Mouse (Mus musculus) T-helper 2 cell (primary cell): ENCODE results near the gene Evl.
"Not testable (repeated sequence)": the region's sequence is repeated elsewhere in the genome, so short reads cannot be mapped to it uniquely, and the experiment has no call there.

Source experiments
- in situ Hi-C: fragments of 300-600 bp; cut with MboI, MseI; formaldehyde crosslinking; loops from one replicate; pipeline ENCODE4 v1.15.1; 2025; ENCODE audit warnings: high pct_unique_total_duplicates

Gene Evl

DNA sequence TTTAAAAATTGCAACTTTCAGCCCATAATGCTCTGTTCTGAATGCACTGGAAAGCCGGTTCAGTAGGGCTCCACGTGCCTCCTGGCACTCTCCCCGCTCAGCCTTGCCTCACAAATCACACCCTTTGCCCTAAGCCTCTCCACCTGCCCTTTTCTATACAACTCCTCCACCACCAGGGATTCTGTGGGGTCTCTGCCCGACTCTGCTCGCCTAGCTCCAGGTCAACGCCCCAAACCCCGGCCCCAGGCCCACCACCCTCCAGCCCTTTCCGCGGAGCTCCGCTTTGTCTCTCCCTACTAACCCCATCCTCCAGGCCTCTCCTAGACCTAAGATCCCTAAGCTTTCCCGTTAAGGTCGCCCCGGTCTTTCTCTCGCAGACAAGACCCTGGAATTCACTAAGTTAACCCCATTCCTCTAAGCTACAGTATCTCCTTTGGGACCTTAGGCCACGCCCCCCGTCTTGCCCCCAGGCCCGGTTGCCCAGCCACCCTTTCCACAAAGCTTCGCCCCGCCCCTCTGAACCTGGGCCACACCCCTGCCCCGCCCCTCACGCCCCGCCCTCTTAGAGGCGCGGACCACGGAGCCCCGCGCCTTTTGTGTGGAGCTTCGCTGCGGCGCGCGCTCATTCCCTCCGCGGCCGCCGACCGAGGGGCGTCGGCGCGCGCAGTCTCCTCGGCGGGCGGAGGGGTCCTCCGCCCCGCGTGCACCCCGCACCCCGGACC lies at the start of gene Evl:
TSS of gene Evl (plus strand) at position 601 of the 722 bp plus-strand sequence.
- in situ Hi-C loops: no loop called here

DNA sequence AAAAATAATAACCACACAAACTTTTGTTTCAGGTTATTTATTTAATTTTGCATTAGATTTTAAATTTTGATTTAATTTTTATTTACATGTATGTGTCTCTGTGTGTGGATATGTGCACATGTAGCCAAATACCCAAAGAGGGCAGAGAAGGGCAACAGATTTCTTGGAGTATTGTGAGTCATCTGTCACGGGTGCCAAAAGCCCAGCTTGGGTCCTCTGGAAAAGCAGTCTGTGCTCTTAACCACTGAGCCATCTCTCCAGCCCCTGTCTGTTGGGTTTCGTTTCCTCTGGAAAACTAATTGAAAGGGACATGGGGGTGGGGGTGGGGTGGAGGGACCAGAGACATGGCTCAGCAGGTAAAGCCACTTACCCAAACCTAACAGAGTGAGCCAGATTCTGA lies 48.7 kb upstream of the Evl start:
- in situ Hi-C loops: no loop called here

DNA sequence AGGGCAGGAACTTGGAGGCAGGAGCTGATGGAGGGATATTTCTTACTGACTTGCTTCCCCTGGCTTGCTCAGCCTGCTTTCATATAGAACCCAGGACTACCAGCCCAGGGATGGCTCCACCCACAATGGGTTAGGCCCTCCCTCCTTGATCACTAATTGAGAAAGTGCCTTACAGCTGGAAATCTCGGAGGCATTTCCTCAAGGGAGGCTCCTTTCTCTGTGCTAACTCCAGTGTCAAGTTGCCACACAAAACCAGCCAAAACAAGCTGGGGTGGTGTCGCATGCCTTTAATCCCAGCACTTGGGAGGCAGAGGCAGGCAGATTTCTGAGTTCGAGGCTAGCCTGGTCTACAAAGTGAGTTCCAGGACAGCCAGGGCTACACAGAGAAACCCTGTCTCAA lies 47.5 kb upstream of the Evl start:
- in situ Hi-C loops: not testable (repeated sequence)

DNA sequence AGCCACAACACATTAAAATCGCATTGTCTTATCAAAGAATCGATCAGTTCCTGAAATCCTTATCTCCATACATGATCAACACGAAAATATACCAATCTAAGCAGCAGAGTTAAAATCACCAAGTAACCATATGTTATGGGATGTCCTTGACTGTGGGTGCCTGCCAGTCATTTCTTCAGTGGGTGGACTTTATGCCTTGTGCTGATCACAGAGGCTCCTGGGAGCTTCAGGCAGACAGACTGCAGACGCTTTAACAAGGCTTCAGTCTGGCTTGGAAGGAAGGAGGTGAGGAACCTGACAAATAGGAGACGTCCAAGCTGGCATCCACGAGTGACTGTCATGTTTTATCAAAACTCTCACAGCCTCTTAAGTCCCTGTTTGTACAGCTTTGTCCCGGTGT lies 43.9 kb upstream of the Evl start:
- in situ Hi-C loops: no loop called here

DNA sequence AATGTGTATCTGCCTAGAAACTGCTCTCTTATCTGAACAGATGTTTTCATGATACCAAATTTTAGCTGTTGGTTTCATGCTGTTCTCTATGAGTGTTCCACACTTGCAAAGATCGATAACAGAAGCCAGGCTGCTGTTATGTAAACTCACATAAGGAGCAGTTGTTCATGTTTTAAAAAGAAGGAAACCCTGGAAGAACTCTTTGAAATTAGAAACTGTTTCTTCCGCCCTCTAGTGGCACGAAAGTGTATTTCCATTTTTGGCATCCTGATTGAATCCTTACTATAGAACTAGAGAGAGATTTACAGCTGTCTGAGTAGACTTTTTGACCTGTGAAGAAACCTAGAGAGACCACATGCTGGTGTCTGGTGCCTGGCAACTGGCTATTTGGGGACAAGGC lies 43.5 kb upstream of the Evl start:
- in situ Hi-C loops: no loop called here

DNA sequence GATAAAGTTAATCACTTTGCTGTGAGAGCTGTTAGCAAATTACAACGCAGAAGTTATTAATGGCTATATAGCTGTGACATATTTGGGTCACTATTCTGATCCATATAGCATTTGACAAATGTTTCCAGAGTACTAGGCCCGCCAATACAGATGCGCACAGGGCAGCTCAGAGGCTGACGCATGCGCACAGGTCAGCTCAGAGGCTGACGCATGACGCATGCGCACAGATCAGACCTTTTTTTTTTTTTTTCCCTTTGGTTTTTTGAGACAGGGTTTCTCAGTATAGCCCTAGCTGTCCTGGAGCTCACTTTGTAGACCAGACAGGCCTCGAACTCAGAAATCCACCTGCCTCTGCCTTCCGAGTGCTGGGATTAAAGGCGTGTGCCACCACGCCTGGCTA lies 39.1 kb upstream of the Evl start:
- in situ Hi-C loops: no loop called here

DNA sequence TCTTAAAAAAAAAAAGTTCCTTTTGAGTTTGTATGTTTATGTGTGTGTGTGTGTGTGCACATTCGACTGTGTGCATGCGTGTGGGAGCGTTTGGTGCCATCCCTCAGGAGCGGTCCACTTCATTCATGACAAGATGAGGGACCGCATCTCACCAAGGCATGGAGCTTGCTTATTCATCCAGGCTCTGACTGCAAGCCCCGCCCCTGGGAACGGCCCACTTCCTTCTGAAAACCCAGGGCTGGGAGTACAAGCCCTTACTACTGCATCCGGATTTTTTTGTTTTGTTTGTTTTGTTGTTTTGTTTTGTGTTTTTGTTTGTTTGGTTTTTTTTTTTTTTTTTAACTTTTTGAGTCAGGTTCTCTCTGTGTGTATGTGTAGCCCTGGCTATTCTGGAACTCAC lies 35.1 kb upstream of the Evl start:
- in situ Hi-C loops: no loop called here

DNA sequence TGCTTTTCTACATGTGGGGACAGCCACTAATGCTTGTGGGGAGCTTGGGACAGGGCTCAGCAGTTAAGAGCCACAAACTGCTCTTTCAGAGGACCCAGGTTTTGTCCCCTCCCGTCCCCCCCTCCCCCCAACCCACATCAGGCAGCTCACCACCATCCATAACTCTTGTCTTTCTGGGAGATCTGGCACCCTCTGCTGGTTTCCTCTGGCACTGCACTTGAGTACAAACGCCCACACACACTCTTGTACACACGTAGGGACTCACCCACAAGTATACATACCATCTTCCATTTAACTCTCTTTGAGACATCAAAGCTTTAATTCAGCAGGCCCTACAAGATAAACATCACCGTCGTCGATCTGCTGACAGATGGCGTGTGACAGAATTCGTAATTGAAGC lies 25.3 kb upstream of the Evl start:
- in situ Hi-C loops: no loop called here

DNA sequence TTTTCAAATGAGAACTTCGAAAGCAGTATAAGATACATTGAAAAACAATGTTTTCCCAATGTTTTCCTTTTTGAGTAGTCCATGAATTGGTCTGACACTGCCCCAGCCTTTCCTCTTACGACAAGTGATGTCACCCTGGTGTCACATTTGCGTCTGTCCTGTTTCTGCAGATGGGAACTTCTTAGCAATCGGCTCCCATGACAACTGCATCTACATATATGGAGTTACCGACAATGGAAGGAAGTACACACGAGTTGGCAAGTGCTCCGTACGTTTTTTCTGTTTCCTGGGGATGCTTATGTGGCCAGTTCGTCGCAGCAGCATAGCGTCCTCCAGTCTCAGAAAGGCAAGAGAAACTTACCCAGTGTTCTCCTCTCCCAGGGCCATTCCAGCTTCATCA lies 20.0 kb upstream of the Evl start:
- in situ Hi-C loops: no loop called here

DNA sequence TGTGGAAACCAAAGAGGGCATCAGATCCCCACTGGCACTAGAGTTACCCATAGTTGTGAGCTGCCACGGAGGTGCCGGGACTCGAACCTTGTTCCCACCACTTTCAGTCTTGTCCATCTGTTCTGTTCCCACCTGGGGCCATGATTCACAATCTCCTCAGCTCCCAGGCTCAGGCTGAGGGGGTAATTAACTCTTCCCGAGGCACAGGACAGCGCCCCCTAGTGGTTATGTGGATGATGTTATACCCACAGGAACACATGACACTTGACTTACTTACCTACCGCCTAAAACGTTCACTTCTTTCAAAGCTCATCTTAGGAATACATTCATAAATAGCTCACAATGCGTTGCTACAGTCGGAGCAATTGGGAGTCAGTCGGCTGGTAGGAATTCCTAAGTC lies 18.1 kb upstream of the Evl start:
- in situ Hi-C loops: no loop called here

DNA sequence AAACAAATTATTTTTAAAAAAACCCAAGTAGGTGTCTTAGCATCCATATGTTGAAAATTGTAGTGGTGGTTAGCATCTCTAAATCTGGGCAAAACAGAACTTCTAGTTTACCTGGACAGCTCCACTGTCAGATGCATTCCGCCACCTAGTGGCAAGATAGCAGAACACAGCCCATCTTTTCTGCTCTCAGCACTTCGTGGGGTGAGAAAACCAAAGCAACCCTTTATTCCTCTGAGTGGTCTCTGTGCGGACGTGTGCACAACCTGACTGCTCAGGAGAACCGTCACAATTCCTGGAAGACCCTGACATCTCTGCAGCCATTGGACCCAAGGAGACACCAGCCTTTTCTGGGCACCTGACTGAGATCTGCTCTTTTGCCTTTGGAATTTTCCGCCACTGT lies 13.4 kb upstream of the Evl start:
- in situ Hi-C loops: no loop called here

DNA sequence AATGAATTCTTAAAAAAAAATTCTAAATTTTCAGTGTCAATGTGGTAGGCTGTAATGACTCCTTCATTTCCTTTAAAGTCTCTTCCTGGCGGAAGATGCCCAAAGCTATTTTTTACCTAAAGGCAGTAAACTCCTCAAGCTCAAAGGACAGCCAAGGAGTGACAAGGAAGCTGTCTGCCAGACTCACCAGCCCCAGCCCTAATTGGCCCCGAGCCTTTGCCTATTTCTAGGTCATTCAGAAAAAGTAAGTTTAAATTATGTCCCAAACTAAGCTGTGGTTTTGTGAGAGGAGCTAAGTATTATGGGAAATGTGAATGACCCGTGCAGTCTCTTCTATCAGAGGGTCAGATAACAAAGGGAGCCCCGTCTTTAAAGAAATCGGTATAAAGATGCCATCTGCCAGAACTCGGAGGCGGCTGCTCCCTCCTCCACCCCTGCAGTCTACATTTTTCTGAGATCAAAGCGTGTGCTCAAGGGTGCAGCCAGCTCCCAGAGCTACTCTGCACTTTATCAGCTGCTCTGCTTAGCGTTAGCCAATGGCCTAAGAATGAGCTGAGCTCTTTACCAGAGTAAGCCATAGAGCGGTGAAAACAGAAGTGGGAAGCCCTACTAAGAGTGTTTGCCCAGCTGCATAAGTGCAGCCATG lies 7.9 kb upstream of the Evl start:
- in situ Hi-C loops: no loop called here

DNA sequence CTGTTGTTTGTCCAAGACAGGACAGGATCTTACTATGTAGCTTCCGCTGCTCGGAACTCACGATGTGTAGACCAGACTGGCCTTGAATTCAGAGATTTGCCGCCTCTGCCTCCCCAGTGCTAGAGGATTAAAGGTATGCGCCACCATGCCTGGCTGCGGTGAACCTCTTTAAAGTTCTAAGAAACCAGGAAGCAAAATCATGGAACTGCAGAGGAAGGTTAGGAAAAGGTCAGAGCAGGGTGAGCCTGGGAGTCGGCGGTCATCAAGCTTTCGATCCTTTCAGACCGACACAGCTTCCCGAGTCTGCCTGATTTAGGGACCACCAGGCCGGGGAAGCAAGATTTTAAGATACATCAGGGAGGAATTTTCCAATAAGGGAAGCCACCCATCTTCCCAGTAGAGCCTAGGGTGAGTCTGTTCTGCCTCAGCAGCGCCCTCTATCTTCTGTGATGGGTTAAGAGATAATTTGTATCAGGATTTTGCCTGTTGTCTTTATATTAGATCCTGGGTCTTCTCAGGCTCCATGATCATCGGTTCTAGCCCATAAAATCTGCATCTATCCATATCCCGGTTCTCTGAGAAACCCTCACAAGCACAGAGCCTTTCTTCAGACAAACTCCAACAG lies 7.2 kb upstream of the Evl start:
- in situ Hi-C loops: no loop called here

DNA sequence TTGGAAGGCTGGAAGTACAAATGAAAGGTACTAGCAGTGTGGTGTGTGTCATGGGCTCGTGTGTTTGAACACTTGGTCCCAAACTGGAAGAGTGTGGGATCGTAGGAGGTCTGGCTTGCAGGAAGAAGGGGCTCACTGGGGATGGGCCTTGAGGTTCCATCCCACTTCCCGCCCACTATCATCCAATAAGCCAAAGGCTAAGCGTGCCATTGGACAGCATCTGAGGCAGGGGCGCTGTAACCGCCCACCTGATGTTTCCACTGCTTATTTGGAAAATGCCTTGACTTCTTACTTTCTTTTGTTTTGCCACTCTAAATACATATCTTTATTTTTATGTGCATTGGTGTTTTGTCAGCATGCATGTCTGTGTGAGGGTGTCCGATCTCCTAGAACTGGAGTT lies 2.8 kb upstream of the Evl start:
- in situ Hi-C loops: no loop called here

DNA sequence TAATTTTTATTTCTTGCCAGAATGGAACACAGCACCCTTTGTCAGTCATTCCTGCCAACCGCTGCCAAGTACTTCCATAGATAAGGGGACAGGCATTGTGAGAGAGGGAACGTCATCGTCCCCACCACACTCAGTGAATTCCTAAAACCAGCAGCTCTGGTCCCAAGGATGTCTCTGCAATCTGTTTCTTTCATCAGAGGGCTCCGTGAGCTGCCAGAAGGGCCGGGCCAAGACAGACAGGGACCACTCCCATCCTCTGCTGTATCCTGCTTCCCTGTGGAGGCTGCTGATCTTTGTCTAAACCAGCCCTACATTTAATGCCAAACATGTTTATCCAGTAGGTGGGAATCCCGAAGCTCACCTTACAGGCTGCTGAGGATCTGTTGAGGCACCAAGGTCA lies 1.4 kb upstream of the Evl start:
- in situ Hi-C loops: no loop called here

DNA sequence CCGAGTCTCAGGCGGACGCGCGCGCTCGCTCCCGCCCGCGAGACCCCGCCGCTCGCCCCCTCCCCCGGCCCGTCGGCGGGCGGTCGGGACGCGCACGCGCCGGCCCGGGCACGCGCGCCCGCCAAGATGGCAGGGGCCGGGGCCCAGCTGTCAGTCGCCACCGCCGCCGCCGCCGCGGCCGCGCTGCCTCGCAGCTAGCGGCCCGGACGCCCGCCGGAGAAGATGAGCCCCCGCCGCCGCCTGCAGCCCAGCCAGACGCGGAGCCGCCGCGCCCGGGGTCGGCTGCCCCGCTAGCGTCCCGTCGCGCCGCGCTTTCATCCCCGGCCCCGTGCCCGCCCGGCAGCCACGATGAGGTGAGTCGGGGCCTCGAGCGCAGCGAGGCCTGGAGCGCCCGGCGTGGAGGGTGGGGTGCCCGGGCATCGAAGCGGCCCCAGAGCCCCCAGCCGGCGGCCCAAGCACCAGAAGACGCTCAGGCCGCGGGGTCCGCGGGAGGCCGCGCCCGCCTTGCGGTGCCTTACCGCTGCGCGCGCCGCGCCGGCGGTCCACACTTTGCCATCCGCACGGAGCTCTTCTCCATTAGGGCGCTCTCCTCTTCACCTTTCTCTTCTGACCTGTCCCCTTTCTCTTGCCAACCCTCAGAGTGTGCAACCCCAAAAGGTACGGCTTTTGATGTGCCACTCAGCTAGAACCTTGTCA lies 489 bp downstream of the Evl start:
- in situ Hi-C loops: no loop called here

DNA sequence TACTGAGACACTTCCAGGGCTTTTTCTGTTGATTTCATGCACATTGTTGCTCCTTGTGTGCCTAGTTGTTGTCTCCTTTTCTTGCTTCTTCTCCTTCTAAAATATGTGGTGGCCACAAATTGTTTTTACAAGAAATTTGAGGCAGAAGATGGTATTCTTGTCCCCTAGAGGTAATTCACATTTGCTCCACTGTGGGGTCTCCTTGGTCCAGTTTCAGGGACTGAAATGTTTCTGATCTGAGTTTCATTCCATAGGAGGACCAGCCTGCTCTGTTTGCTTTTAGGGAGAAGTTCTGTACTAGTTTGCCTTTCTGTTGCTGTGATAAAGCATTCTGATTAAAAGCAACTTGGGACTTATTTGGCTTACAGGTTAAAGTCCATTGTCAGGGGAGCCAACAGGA lies 3.7 kb downstream of the Evl start:
- in situ Hi-C loops: no loop called here

DNA sequence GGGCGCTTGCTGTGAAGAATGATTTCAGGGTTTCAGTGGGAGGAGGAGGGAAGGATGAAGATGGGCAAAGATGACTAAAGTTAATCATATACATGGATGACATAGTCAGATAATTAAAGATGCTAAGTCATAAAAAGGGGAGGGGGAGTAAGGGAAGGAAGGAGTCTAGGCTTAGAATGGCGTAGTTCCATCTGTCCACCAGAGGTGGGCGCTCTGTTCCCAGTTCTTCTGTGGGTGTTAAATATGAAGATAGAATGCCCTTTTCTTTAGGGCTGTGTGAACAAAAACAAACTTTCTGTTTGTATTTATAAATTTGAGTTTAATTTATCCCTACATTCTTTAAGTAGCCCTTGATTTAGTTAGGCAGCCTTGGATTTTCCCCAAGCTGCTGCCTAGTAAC lies 8.7 kb downstream of the Evl start:
- in situ Hi-C loops: no loop called here

DNA sequence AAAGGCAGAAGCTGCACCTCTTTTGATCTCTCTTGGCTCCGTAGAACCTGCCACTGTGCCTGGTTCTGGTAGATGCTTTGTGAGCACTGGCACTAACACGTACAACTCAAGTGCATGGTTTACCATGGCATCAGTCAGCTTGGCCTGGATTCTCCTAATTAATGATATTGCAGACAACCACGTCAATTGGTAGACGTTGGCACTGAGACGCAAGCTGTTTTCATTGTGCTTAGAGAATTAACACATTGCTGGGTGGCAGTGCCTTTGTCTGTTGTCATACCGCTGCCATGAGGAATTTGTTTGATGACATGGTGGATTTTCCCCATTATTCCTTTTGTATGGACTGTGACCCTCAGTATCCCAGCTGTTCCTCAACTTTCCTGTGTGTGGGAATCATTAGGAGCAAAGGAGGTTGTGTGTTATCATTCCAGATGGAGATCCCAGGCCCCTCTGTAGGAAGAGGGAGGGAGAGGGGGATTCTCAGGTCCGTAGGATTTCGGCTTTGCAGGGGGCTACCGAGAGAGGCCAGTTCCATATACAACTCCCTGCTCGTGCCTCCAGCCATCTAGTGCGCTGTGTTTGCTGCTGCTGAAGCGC lies 10.5 kb downstream of the Evl start:
- in situ Hi-C loops: no loop called here

DNA sequence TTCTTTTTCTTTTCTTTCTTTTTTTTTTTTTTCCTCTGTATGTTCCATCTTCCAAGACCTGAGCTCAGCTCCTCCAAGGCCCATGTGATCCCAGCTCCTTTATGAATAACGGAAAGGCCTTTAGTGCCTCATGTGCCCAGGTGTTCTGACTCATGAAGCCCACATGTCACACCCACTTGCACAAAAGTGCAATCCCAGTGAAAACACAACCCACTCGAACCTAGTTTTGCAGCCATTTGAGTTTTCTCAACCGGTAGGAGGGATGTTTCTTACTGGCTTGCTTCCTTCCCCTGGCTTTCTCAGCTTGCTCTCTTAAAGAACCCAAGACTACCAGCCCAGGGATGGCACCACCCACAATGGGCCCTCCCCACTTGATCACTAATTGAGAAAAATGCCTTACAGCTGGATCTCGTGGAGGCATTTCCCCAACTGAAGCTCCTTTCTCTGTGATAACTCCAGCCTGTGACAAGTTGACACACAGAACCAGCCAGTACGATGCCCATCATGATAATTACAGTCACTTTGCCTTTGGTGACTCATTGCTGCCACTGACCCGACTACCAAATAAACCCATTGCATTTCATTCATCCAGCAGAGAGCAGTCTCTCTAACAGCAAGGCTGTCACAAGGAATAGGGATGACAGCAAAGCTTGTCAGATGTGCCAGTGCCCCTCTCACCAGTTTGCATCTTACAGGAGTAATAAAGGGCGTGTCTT lies 24.8 kb downstream of the Evl start:
- in situ Hi-C loops: no loop called here

DNA sequence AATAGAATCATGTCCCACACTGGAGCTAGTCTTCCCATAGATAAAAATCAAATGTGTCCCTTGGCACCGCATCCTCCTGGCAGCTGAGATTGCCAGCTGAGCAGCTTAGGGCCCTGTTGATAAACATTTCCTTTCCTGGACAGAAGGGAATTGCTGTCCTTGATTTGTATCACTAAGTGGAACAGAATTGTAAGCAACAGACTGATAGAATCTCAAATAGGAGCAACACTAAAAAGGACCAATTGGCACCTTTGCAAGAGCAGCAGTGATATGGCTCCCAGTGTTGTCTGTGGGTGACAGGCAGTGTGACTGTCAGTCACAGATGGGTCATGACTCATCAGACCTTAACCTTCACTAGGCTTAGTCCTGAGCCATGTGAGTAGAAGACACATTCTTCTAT lies 29.3 kb downstream of the Evl start:
- in situ Hi-C loops: no loop called here

DNA sequence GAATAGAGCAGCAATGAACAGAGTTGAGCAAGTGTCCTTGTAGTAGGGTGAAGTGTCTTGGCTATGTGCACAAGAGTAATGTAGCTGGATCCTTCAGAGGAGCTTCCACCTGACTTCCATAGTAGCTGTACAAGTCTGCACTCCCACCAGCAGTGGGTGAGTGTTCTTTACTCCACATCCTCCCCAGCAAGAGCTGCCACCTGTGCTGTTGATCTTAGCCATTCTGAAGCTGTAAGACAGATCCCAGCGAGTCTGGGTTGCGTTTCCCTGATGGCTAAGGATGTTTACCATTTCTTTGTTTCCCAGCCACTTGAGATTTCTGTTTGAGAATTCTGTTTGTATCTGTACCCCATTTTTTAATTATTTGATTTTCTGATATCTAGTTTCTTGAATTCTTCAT lies 35.6 kb downstream of the Evl start:
- in situ Hi-C loops: no loop called here
